Mouse (Mus musculus) lung, embryonic 14.5 days (tissue): ENCODE results near the gene Tmem183a. TPM values are rescaled to one million over a fixed set of nuclear protein-coding genes. Genes with fewer than 3 reads are reported as not detected.
A peak's percentile ranks its signal among the peaks of the same experiment; 100 is the strongest.

Experiments
- ATAC-seq: fragments of 200-750 bp; cut with Nextera tagmentation; 2 replicates; pipeline ENCODE4 v1.8.0; 2017; ENCODE audit warnings: mild to moderate bottlenecking, moderate TSS enrichment, moderate library complexity; ENCODE audit not compliant: insufficient read depth
- DNase-seq: peaks from one replicate; pipeline ENCODE4 v3.0.0-alpha.2; 2015
- H3K27ac ChIP-seq: fragments of 300-500 bp; sonication (generic); 2 replicates; pipeline ENCODE4 v1.5.1; 2014; ENCODE audit warnings: low read depth, mild to moderate bottlenecking, moderate library complexity
- H3K27me3 ChIP-seq: fragments of 300-500 bp; sonication (generic); 2 replicates; pipeline ENCODE4 v1.6.1; 2014; ENCODE audit warnings: low read length, control low read depth; ENCODE audit not compliant: insufficient read depth
- H3K36me3 ChIP-seq: fragments of 300-500 bp; sonication (generic); 2 replicates; pipeline ENCODE4 v1.6.1; 2014; ENCODE audit warnings: control low read depth; ENCODE audit not compliant: insufficient read depth
- H3K4me1 ChIP-seq: fragments of 300-500 bp; sonication (generic); 2 replicates; pipeline ENCODE4 v1.6.1; 2014; ENCODE audit warnings: antibody characterized with exemption, control low read depth; ENCODE audit not compliant: insufficient read depth
- H3K4me2 ChIP-seq: fragments of 300-500 bp; sonication (generic); 2 replicates; pipeline ENCODE4 v1.6.1; 2014; ENCODE audit warnings: mild to moderate bottlenecking
- H3K4me3 ChIP-seq: fragments of 300-500 bp; sonication (generic); 2 replicates; pipeline ENCODE4 v1.5.1; 2014; ENCODE audit warnings: low read depth, low read length
- H3K9ac ChIP-seq: fragments of 300-500 bp; sonication (generic); 2 replicates; pipeline ENCODE4 v1.6.1; 2014
- H3K9me3 ChIP-seq: fragments of 300-500 bp; sonication (generic); 2 replicates; pipeline ENCODE4 v1.6.1; 2016; ENCODE audit warnings: low read depth, low read length, control low read depth
- CTCF ChIP-seq: IDR thresholded peaks from 2 replicates; pipeline ENCODE4 v1.5.1; 2016; ENCODE audit warnings: antibody characterized with exemption, low read depth
- WGBS: fragments of 180-500 bp; shearing (Covaris S2); extraction: QIAGEN DNeasy Blood & Tissue Kit; methylation state at CpG from one replicate; pipeline ENCODE4 v1.1.7; 2014; 5-methylcytosine and 5-hydroxymethylcytosine counted together
- polyA plus RNA-seq: library from polyadenylated mRNA; unstranded; fragments of >200 nt; fragmentation: Nextera tagmentation; extraction: Ambion mirVana; gene quantifications from 2 replicates; pipeline ENCODE4 v1.2.1, GENCODE M21; 2014

Tmem183a gene
- polyA plus RNA-seq, 1 experiment from 2014 or later: 106 TPM

DNA sequence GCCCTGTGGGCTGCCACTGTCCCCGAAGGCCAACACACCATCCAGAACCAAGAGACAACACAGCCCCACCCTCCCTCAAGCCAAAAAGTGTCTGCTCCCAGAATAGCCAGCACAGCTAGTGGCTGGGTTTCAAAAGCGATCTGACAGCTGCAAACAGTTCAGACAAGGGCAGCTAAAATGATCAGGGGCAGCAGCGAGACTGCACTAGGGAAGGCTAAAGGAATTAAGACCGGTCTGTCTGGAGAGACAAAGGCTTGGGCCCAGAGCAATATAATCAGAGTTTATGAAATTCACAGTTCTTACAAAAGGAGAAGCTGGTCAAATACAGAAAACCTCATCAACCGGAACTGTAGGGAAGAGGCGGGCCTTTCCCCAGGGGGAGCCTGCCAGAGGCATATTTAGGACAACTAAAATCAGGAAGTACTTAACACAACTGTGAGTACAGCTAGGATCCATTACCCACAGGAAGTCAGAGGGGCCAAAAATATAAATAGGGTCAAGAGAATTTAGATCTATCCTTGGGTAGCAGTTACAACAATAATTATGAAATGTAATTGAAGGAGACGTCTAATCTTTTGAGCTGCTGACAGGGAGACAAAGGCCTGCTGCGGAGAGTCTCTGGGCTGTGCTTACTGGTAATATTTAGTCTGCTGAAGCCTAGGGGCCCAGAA, 59.1 kb downstream of the Tmem183a start:
- no peaks in the 10 kb centered on the region for H3K9me3 ChIP-seq
- no peaks in the 10 kb centered on the region for H3K4me1 ChIP-seq
- peaks cover 24% of the 10 kb centered on the region for H3K27me3 ChIP-seq
- DNase-seq: peak; percentile 63
- ATAC-seq: peak; percentile 40; the same call in 1 of the 2 replicates
- H3K4me3 ChIP-seq: no peak overlapping the region
- no peaks in the 10 kb centered on the region for H3K36me3 ChIP-seq
- H3K9ac ChIP-seq: no peak overlapping the region
- WGBS: 36% methylated on average over 8 of the region's 8 CpGs
- no peak overlapping the region for H3K4me2 ChIP-seq
- TF ChIP-seq CTCF: no peak
- peak overlapping the region; percentile 78 for H3K27ac ChIP-seq

DNA sequence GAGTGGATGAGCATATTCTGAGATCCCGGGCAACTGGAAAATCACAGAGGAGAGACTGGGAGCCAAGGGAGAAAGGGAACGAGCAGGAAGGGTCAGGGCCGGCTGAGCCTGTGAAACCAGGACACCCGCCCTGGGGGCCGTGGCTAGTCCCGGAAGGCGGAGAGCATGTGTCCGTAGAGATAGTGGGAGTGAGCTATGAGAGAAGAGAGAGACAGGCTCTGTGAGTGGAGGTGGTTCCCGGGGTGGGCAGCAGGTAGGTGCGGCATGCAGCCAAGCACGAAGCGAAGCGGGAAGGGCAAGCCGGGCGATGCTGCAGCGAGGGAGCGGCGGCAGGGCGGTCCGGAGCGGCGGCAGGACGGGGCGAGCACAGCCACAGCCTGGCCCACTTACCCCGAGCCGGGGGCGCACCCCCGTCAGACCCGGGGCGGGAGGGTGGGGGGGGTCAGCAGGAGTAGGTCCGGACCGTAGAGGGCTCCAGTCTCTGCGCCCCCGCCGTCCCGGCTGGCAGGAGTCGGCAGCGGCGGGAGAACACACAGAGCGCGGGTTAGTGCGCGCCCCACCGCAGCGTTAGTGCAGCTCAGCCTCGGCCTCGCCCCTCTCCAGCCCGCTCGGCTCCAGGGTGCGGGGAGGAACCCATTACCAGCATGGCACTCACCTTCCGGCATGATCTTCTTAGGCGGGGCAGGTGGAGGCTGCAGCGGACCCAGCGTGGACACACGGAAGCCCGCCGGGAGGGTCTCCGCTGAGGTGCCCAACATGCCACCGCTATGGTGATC, 63.0 kb downstream of the Tmem183a start:
- Histone ChIP-seq H3K9ac (peak overlapping the region; percentile 58), H3K36me3 (no peaks in the 10 kb centered on the region), H3K9me3 (no peaks in the 10 kb centered on the region), H3K4me3 (peak overlapping the region; percentile 50), H3K27me3 (peaks cover 24% of the 10 kb centered on the region), H3K27ac (no peak overlapping the region), H3K4me2 (peak overlapping the region; percentile 95), H3K4me1 (no peaks in the 10 kb centered on the region)
- 6% methylated on average over 55 of the region's 59 CpGs for WGBS
- peak; percentile 52 for ATAC-seq
- no peak for TF ChIP-seq CTCF
- DNase-seq: peak; percentile 59

DNA sequence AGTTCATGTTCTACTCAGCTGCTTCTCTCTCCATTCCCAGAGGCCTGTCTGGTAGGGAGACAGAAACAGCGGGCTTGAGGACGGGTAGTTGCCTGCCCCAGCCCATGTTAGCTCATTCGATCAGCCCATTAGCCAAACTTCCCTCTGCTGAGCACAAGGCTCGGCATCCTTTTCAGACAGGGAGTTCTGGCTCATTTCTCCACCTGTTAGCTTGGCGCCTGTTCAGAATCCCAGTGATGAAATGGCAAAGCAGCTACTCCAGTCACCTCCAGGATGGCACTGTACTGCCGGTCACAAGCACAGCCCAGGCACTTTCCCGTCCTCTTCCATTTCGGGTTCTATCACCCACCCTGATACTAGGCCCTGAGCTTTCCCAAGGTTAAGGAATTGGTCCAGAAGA, 64.5 kb downstream of the Tmem183a start:
- H3K27ac ChIP-seq: no peak overlapping the region
- H3K36me3 ChIP-seq: no peaks in the 10 kb centered on the region
- ATAC-seq (no peak), DNase-seq (no peak)
- no peaks in the 10 kb centered on the region for H3K9me3 ChIP-seq
- no peak for TF ChIP-seq CTCF
- no peak overlapping the region for H3K4me2 ChIP-seq
- H3K4me1 ChIP-seq: no peaks in the 10 kb centered on the region
- H3K9ac ChIP-seq: no peak overlapping the region
- H3K4me3 ChIP-seq: no peak overlapping the region
- peaks cover 24% of the 10 kb centered on the region for H3K27me3 ChIP-seq
- 84% methylated on average over 8 of the region's 8 CpGs for WGBS

Other genes starting within 250 kb of the Tmem183a start
- 0.54 TPM in 1 of 2 replicates, not detected in the other for gene Chil1, start 179.8 kb downstream of the Tmem183a start, polyA plus RNA-seq
- gene Mybph, start 168.5 kb downstream of the Tmem183a start, polyA plus RNA-seq: not detected in 2 replicates
- 0.30 and 0.92 TPM in 2 replicates for gene Adora1, start 126.5 kb downstream of the Tmem183a start, polyA plus RNA-seq
- not detected in 2 replicates for gene Myog, start 72.0 kb downstream of the Tmem183a start, polyA plus RNA-seq
- 2.4 and 2.6 TPM in 2 replicates for gene Ppfia4, start 29.1 kb downstream of the Tmem183a start, polyA plus RNA-seq
- not detected in 2 replicates for gene 4933406M09Rik, start 24.0 kb upstream of the Tmem183a start, polyA plus RNA-seq
- 33.9 and 37.8 TPM in 2 replicates for gene Cyb5r1, start 43.6 kb upstream of the Tmem183a start, polyA plus RNA-seq
- gene Adipor1, start 53.4 kb upstream of the Tmem183a start, polyA plus RNA-seq: 83.9 and 86.8 TPM in 2 replicates
- gene Klhl12, start 93.6 kb upstream of the Tmem183a start, polyA plus RNA-seq: 26.6 and 29.9 TPM in 2 replicates
- gene Rabif, start 132.7 kb upstream of the Tmem183a start, polyA plus RNA-seq: 38.4 and 39.6 TPM in 2 replicates
- gene Mgat4e, start 187.7 kb upstream of the Tmem183a start, polyA plus RNA-seq: 0.27 TPM in 1 of 2 replicates, not detected in the other
- gene Kdm5b, start 198.2 kb upstream of the Tmem183a start, polyA plus RNA-seq: 54.7 and 59.0 TPM in 2 replicates